In the genomic region with DNA sequence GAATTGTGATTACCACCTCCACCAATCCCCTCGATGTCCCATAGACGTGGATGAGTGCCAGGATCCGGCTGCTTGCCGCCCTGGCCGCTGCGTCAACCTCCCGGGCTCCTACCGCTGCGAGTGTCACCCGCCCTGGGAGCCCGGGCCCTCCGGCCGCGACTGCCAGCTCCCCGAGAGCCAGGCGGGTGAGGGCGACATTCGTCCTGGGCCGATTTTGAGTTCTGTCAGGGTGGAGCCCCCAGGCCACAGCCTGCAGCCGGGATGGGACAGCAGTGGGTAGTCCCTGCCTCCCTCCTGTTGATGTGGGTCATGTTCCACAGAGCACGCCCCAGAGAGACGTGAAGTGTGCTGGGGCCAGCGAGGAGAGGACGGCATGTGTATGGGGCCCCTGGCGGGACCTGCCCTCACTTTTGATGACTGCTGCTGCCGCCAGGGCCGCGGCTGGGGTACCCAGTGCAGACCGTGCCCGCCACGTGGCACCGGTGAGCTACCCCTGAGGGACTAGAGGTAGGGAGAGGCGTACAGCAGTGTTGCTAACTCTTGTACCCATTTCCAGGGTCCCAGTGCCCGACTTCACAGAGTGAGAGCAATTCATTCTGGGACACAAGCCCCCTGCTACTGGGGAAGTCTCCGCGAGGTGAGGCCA, we compare ENCODE assay signal across 9 mouse cellular contexts. TPM values are rescaled to one million over a fixed set of nuclear protein-coding genes. Genes with fewer than 3 reads are reported as not detected.
DNase-seq lines count a peak whose midpoint lies in the region; ATAC-seq lines count a peak whose summit lies in the region.
"Had no signal": no experiment of that assay in that cellular context is flagged by ENCODE, and none has a peak within 500 bp of the region (broad histone marks: within the 10 kb centered on the region; RNA-seq: fewer than 3 reads in every experiment).

No protein-coding gene starts in this region.

- 16% methylated on average over 36 of the region's 36 CpGs for WGBS in kidney, embryonic 16.5 days
- 12% methylated on average over 36 of the region's 36 CpGs for WGBS in forebrain, embryonic 10.5 days
- WGBS in hindbrain, embryonic 16.5 days, result 17% methylated on average over 36 of the region's 36 CpGs
- 14% methylated on average over 35 of the region's 36 CpGs for WGBS in midbrain, embryonic 16.5 days

- peak overlapping the region; percentile 24 for H3K4me3 ChIP-seq in kidney, embryonic 16.5 days (ENCODE audit: low read length)
- H3K4me3 ChIP-seq in forebrain, embryonic 10.5 days, result peak overlapping the region; percentile 47
- no peak overlapping the region; the same call in 1 of the 2 replicates for H3K4me3 ChIP-seq in hindbrain, embryonic 16.5 days (ENCODE audit: low read length)
- no peak overlapping the region for H3K4me3 ChIP-seq in midbrain, embryonic 16.5 days (ENCODE audit: low read depth, low read length)

- peak overlapping the region; percentile 51 for H3K9ac ChIP-seq in kidney, embryonic 16.5 days (replicated peaks; ENCODE audit: low read length)
- H3K9ac ChIP-seq in hindbrain, embryonic 16.5 days (ENCODE audit: low read depth, low read length), result peak overlapping the region; percentile 35; the same call in 1 of the 2 replicates
- peak overlapping the region; percentile 42; the same call in 1 of the 2 replicates for H3K9ac ChIP-seq in midbrain, embryonic 16.5 days (ENCODE audit: low read depth, low read length)

- ATAC-seq in kidney, embryonic 16.5 days (ENCODE audit: low FRiP score, low TSS enrichment), result peak; percentile 37; the same call in 1 of the 2 replicates
- ATAC-seq in hindbrain, embryonic 16.5 days, result peak; percentile 28
- ATAC-seq in midbrain, embryonic 16.5 days, result no peak; the same call in 1 of the 2 replicates

- no peaks in the 10 kb centered on the region for H3K9me3 ChIP-seq in kidney, embryonic 16.5 days (ENCODE audit: low read length)
- H3K9me3 ChIP-seq in forebrain, embryonic 10.5 days, result no peaks in the 10 kb centered on the region
- H3K9me3 ChIP-seq in hindbrain, embryonic 16.5 days (ENCODE audit: control insufficient read depth, low read length), result no peaks in the 10 kb centered on the region
- H3K9me3 ChIP-seq in midbrain, embryonic 16.5 days (replicated peaks; ENCODE audit: control insufficient read depth, low read length, poor library complexity, severe bottlenecking), result no peaks in the 10 kb centered on the region

- peaks cover 12% of the 10 kb centered on the region for H3K4me1 ChIP-seq in kidney, embryonic 16.5 days (ENCODE audit: insufficient read depth, low read length)
- H3K4me1 ChIP-seq in forebrain, embryonic 10.5 days, result peaks cover 21% of the 10 kb centered on the region
- H3K4me1 ChIP-seq in hindbrain, embryonic 16.5 days (ENCODE audit: control insufficient read depth, insufficient read depth, low read depth, low read length), result peaks cover 12% of the 10 kb centered on the region
- peaks cover 6% of the 10 kb centered on the region; the same call in 1 of the 2 replicates for H3K4me1 ChIP-seq in midbrain, embryonic 16.5 days (ENCODE audit: control insufficient read depth, insufficient read depth, low read length)

- H3K36me3 ChIP-seq in kidney, embryonic 16.5 days (ENCODE audit: insufficient read depth, low read length), result peaks cover 42% of the 10 kb centered on the region
- H3K36me3 ChIP-seq in forebrain, embryonic 10.5 days (replicated peaks), result peaks cover 52% of the 10 kb centered on the region
- H3K36me3 ChIP-seq in hindbrain, embryonic 16.5 days (ENCODE audit: control insufficient read depth, insufficient read depth, low read length), result peaks cover 44% of the 10 kb centered on the region
- H3K36me3 ChIP-seq in midbrain, embryonic 16.5 days (ENCODE audit: control insufficient read depth, insufficient read depth, low read length), result peaks cover 24% of the 10 kb centered on the region

- DNase-seq in kidney, adult 9 months, result no peak
- DNase-seq in forebrain, embryonic 10.5 days (ENCODE audit: extremely low spot score, low spot score), result no peak
- DNase-seq in B cell, adult 2 months, result no peak
- DNase-seq in left cerebral cortex, adult 18-20 months (ENCODE audit: low spot score in 2 of 2), result no peak
- no peak for DNase-seq in frontal cortex, postnatal 36 days (ENCODE audit: low spot score in 2 of 2)

- peak overlapping the region; percentile 48 for H3K4me2 ChIP-seq in kidney, embryonic 16.5 days (replicated peaks; ENCODE audit: low read depth, low read length)
- peak overlapping the region; percentile 33 for H3K4me2 ChIP-seq in hindbrain, embryonic 16.5 days (ENCODE audit: low read length)
- H3K4me2 ChIP-seq in midbrain, embryonic 16.5 days (ENCODE audit: low read length), result peak overlapping the region; percentile 22

- no peak overlapping the region for H3K27ac ChIP-seq in kidney, embryonic 16.5 days (ENCODE audit: low read length)
- peak overlapping the region; percentile 42 for H3K27ac ChIP-seq in forebrain, embryonic 10.5 days
- no peak overlapping the region for H3K27ac ChIP-seq in hindbrain, embryonic 16.5 days (ENCODE audit: low read depth, low read length)
- H3K27ac ChIP-seq in midbrain, embryonic 16.5 days (ENCODE audit: low read length), result no peak overlapping the region

- H3K27me3 ChIP-seq in kidney, embryonic 16.5 days (ENCODE audit: insufficient read depth, low read length), result peaks cover 3% of the 10 kb centered on the region; the same call in 1 of the 2 replicates
- H3K27me3 ChIP-seq in forebrain, embryonic 10.5 days (ENCODE audit: poor library complexity, severe bottlenecking), result peaks cover 74% of the 10 kb centered on the region
- peaks cover 45% of the 10 kb centered on the region for H3K27me3 ChIP-seq in hindbrain, embryonic 16.5 days (replicated peaks; ENCODE audit: control insufficient read depth, insufficient read depth, low read length)
- H3K27me3 ChIP-seq in midbrain, embryonic 16.5 days (ENCODE audit: control insufficient read depth, insufficient read depth, low read depth, low read length), result peaks cover 29% of the 10 kb centered on the region

RNA-seq across cellular contexts. Expression of gene Scyl1, which starts 14.1 kb away (rescaled TPM):
- 82.9 and 85.3 TPM in 2 replicates for polyA plus RNA-seq in kidney, embryonic 16.5 days (2015; fragmentation: Nextera tagmentation; extraction: Ambion mirVana)
- 63.4 and 64.6 TPM in 2 replicates for polyA plus RNA-seq in forebrain, embryonic 10.5 days (2016; fragmentation: Nextera tagmentation; extraction: Ambion mirVana)
- 83.2 and 93.9 TPM in 2 replicates for polyA plus RNA-seq in hindbrain, embryonic 16.5 days (2015; fragmentation: Nextera tagmentation; extraction: Ambion mirVana)
- polyA plus RNA-seq in midbrain, embryonic 16.5 days (2015; fragmentation: Nextera tagmentation; extraction: Ambion mirVana), result 86.3 and 86.6 TPM in 2 replicates
- 10 to 100 TPM; 90.8 to 93.4 TPM for total RNA-seq in left cerebral cortex, adult 18-20 months (2021)

RNA-seq across cellular contexts. Expression of gene Ltbp3, which starts 16.4 kb away (rescaled TPM):
- polyA plus RNA-seq in kidney, embryonic 16.5 days (2015; fragmentation: Nextera tagmentation; extraction: Ambion mirVana), result 18.1 and 21.5 TPM in 2 replicates
- 2.6 and 4.9 TPM in 2 replicates for polyA plus RNA-seq in forebrain, embryonic 10.5 days (2016; fragmentation: Nextera tagmentation; extraction: Ambion mirVana)
- polyA plus RNA-seq in hindbrain, embryonic 16.5 days (2015; fragmentation: Nextera tagmentation; extraction: Ambion mirVana), result 11.6 and 15.4 TPM in 2 replicates
- polyA plus RNA-seq in midbrain, embryonic 16.5 days (2015; fragmentation: Nextera tagmentation; extraction: Ambion mirVana), result 9.3 and 9.6 TPM in 2 replicates
- total RNA-seq in left cerebral cortex, adult 18-20 months (2021), result 10 to 100 TPM; 37.2 to 41.8 TPM

RNA-seq across cellular contexts. Expression of gene Fam89b, which starts 27.7 kb away (rescaled TPM):
- 93.4 and 97.9 TPM in 2 replicates for polyA plus RNA-seq in kidney, embryonic 16.5 days (2015; fragmentation: Nextera tagmentation; extraction: Ambion mirVana)
- polyA plus RNA-seq in forebrain, embryonic 10.5 days (2016; fragmentation: Nextera tagmentation; extraction: Ambion mirVana), result 120 and 127 TPM in 2 replicates
- polyA plus RNA-seq in hindbrain, embryonic 16.5 days (2015; fragmentation: Nextera tagmentation; extraction: Ambion mirVana), result 118 and 128 TPM in 2 replicates
- 116 and 131 TPM in 2 replicates for polyA plus RNA-seq in midbrain, embryonic 16.5 days (2015; fragmentation: Nextera tagmentation; extraction: Ambion mirVana)
- total RNA-seq in left cerebral cortex, adult 18-20 months (2021), result 10 to 100 TPM; 24.4 to 30.9 TPM

RNA-seq across cellular contexts. Expression of gene Ehbp1l1, which starts 31.0 kb away (rescaled TPM):
- polyA plus RNA-seq in kidney, embryonic 16.5 days (2015; fragmentation: Nextera tagmentation; extraction: Ambion mirVana), result 19.5 and 25.0 TPM in 2 replicates
- polyA plus RNA-seq in forebrain, embryonic 10.5 days (2016; fragmentation: Nextera tagmentation; extraction: Ambion mirVana), result 6.6 and 8.4 TPM in 2 replicates
- 21.6 and 29.7 TPM in 2 replicates for polyA plus RNA-seq in hindbrain, embryonic 16.5 days (2015; fragmentation: Nextera tagmentation; extraction: Ambion mirVana)
- polyA plus RNA-seq in midbrain, embryonic 16.5 days (2015; fragmentation: Nextera tagmentation; extraction: Ambion mirVana), result 31.3 and 38.6 TPM in 2 replicates
- total RNA-seq in left cerebral cortex, adult 18-20 months (2021), result 10 to 100 TPM; 23.7 to 24.7 TPM

RNA-seq across cellular contexts. Expression of gene Kcnk7, which starts 52.9 kb away (rescaled TPM):
- polyA plus RNA-seq in kidney, embryonic 16.5 days (2015; fragmentation: Nextera tagmentation; extraction: Ambion mirVana), result 0.15 and 0.23 TPM in 2 replicates
- polyA plus RNA-seq in forebrain, embryonic 10.5 days (2016; fragmentation: Nextera tagmentation; extraction: Ambion mirVana), result 0.19 TPM in 1 of 2 replicates, not detected in the other
- not detected in 2 replicates for polyA plus RNA-seq in hindbrain, embryonic 16.5 days (2015; fragmentation: Nextera tagmentation; extraction: Ambion mirVana)
- polyA plus RNA-seq in midbrain, embryonic 16.5 days (2015; fragmentation: Nextera tagmentation; extraction: Ambion mirVana), result 0.15 TPM in 1 of 2 replicates, not detected in the other
- total RNA-seq in left cerebral cortex, adult 18-20 months (2021), result not detected
- total RNA-seq: liver, adult 2 months had no signal
- polyA plus RNA-seq: liver, adult 2 months had no signal

Comparison
In these comparisons a context has a peak if more than half of its experiments do, and no peak if none do; other contexts are left out.
1. H3K4me3 ChIP-seq: peak in kidney, embryonic 16.5 days (single experiment) and forebrain, embryonic 10.5 days (single experiment); none in hindbrain, embryonic 16.5 days (single experiment) and midbrain, embryonic 16.5 days (single experiment).
2. Peak in every context shown above with its lines, with median percentiles within 50 percentile points of each other: H3K4me2 ChIP-seq and H3K9ac ChIP-seq.